11 mouse cellular contexts compared by ENCODE assay signal in genomic region chr7:73185071-73185531, GRCm38 (mm10).
DNase-seq lines count a peak whose midpoint lies in the region; ATAC-seq and TF ChIP-seq lines count a peak whose summit lies in the region.
"Had no signal": no experiment of that assay in that cellular context is flagged by ENCODE, and none has a peak within 500 bp of the region (broad histone marks: within the 10 kb centered on the region; RNA-seq: fewer than 3 reads in every experiment).

No protein-coding gene starts in this region.

- peaks cover 13% of the 10 kb centered on the region; the same call in 1 of the 2 replicates for H3K4me1 ChIP-seq in forebrain, embryonic 14.5 days (ENCODE audit: control insufficient read depth, insufficient read depth, low read length)
- H3K4me1 ChIP-seq in thymus, adult 2 months (replicated peaks; ENCODE audit: control insufficient read depth, insufficient read depth, low read length): no peaks in the 10 kb centered on the region
- H3K4me1 ChIP-seq: embryonic facial prominence, embryonic 13.5 days; heart, embryonic 13.5 days had no signal

- intact Hi-C loops in heart, postnatal 14 days (cut with DNase I): no loop called here

- H3K9ac ChIP-seq in forebrain, embryonic 14.5 days (ENCODE audit: low read length): peak overlapping the region; percentile 35; the same call in 1 of the 2 replicates
- H3K9ac ChIP-seq: embryonic facial prominence, embryonic 13.5 days; heart, embryonic 13.5 days; lung, embryonic 14.5 days had no signal

- H3K4me3 ChIP-seq in forebrain, embryonic 14.5 days (ENCODE audit: low read depth, low read length): no peak overlapping the region
- H3K4me3 ChIP-seq in thymus, adult 2 months (ENCODE audit: control insufficient read depth, insufficient read depth, low read length): no peak overlapping the region
- H3K4me3 ChIP-seq: embryonic facial prominence, embryonic 13.5 days; heart, embryonic 13.5 days had no signal

- peak; percentile 45 for DNase-seq in cerebellum, adult 9-10 months
- no peak for DNase-seq in cerebellum, postnatal 25 days
- DNase-seq in forebrain, embryonic 14.5 days (ENCODE audit: low spot score): peak; percentile 88
- DNase-seq in layer of hippocampus, postnatal 25 days (ENCODE audit: extremely low spot score in 1 of 2, low spot score in 1 of 2): peak; percentile 26 to 34
- peak; percentile 24 for DNase-seq in right cerebral cortex, adult 18-20 months
- DNase-seq in lung, postnatal 36 days: no peak
- no peak for DNase-seq in heart, postnatal 14 days
- DNase-seq in thymus, adult 2 months: no peak
- DNase-seq: lung, embryonic 14.5 days had no signal

- TF ChIP-seq POLR2A in thymus, adult 2 months (IDR thresholded peaks at IDR 0.05; ENCODE audit: control insufficient read depth, extremely low read depth, insufficient read depth, low read length, poor library complexity): no peak

- no peaks in the 10 kb centered on the region; the same call in 1 of the 2 replicates for H3K9me3 ChIP-seq in forebrain, embryonic 14.5 days (replicated peaks; ENCODE audit: control insufficient read depth, low read length)
- H3K9me3 ChIP-seq: embryonic facial prominence, embryonic 13.5 days had no signal

- ATAC-seq in forebrain, embryonic 14.5 days: peak; percentile 84

- H3K36me3 ChIP-seq in forebrain, embryonic 14.5 days (ENCODE audit: control insufficient read depth, insufficient read depth, low read length): no peaks in the 10 kb centered on the region
- no peaks in the 10 kb centered on the region for H3K36me3 ChIP-seq in thymus, adult 2 months (ENCODE audit: control insufficient read depth, insufficient read depth, low read length)
- H3K36me3 ChIP-seq: embryonic facial prominence, embryonic 13.5 days; heart, embryonic 13.5 days had no signal

- no peak for TF ChIP-seq CTCF in thymus, adult 2 months (IDR thresholded peaks at IDR 0.05; ENCODE audit: borderline replicate concordance, control insufficient read depth, extremely low read depth, insufficient read depth, low read length, poor library complexity)

- H3K27ac ChIP-seq in forebrain, embryonic 14.5 days (ENCODE audit: low read depth, low read length): peak overlapping the region; percentile 77
- no peak overlapping the region for H3K27ac ChIP-seq in thymus, adult 2 months (ENCODE audit: control insufficient read depth, insufficient read depth, low read length)
- H3K27ac ChIP-seq: embryonic facial prominence, embryonic 13.5 days; heart, embryonic 13.5 days had no signal

- no peak overlapping the region for H3K4me2 ChIP-seq in forebrain, embryonic 14.5 days (ENCODE audit: low read length)
- H3K4me2 ChIP-seq: embryonic facial prominence, embryonic 13.5 days; heart, embryonic 13.5 days; lung, embryonic 14.5 days had no signal

- WGBS in forebrain, embryonic 14.5 days: 5% methylated on average over 10 of the region's 10 CpGs
- WGBS in thymus, adult 2 months: 90% methylated on average over 10 of the region's 10 CpGs

- no peaks in the 10 kb centered on the region for H3K27me3 ChIP-seq in forebrain, embryonic 14.5 days (replicated peaks; ENCODE audit: control insufficient read depth, insufficient read depth, low read length)
- no peaks in the 10 kb centered on the region for H3K27me3 ChIP-seq in thymus, adult 2 months (ENCODE audit: control insufficient read depth, insufficient read depth, low read length)
- H3K27me3 ChIP-seq: embryonic facial prominence, embryonic 13.5 days had no signal

Comparison
In these comparisons a context has a peak if more than half of its experiments do, and no peak if none do; other contexts are left out.
1. DNase-seq: peak in cerebellum, adult 9-10 months (single experiment), forebrain, embryonic 14.5 days (single experiment), layer of hippocampus, postnatal 25 days (2 of 2) and right cerebral cortex, adult 18-20 months (single experiment); none in cerebellum, postnatal 25 days (0 of 2), lung, postnatal 36 days (single experiment), heart, postnatal 14 days (0 of 2) and thymus, adult 2 months (single experiment).